Mouse (Mus musculus) kidney, postnatal 0 days (tissue): ENCODE results near the gene Prm1. TPM values are rescaled to one million over a fixed set of nuclear protein-coding genes. Genes with fewer than 3 reads are reported as not detected.

Experiments used
- ATAC-seq: fragments of 200-750 bp; cut with Nextera tagmentation; replicated peaks from 2 replicates; pipeline ENCODE4 v1.8.0; 2017; ENCODE audit warnings: low read depth, moderate number of reproducible peaks, moderate TSS enrichment, moderate library complexity; ENCODE audit not compliant: low FRiP score
- DNase-seq: peaks from one replicate; pipeline ENCODE4 v3.0.0-alpha.2; 2016; ENCODE audit warnings: low spot score
- H3K27ac ChIP-seq: fragments of 300-500 bp; sonication (generic); 2 replicates; pipeline ENCODE4 v1.5.1; 2014; ENCODE audit warnings: mild to moderate bottlenecking
- H3K27me3 ChIP-seq: fragments of 300-500 bp; sonication (generic); 2 replicates; pipeline ENCODE4 v1.6.1; 2014; ENCODE audit warnings: low read length, mixed read lengths; ENCODE audit not compliant: insufficient read depth
- H3K36me3 ChIP-seq: fragments of 300-500 bp; sonication (generic); 2 replicates; pipeline ENCODE4 v1.6.1; 2014; ENCODE audit warnings: low read length, mixed read lengths; ENCODE audit not compliant: insufficient read depth
- H3K4me1 ChIP-seq: fragments of 300-500 bp; sonication (generic); replicated peaks from 2 replicates; pipeline ENCODE4 v1.6.1; 2014; ENCODE audit warnings: antibody characterized with exemption, low read length, mixed read lengths; ENCODE audit not compliant: insufficient read depth
- H3K4me2 ChIP-seq: fragments of 300-500 bp; sonication (generic); 2 replicates; pipeline ENCODE4 v1.6.1; 2014; ENCODE audit warnings: mild to moderate bottlenecking, low read length, moderate library complexity, mixed read lengths
- H3K4me3 ChIP-seq: fragments of 300-500 bp; sonication (generic); replicated peaks from 2 replicates; pipeline ENCODE4 v1.5.1; 2014; ENCODE audit warnings: low read depth, low read length
- H3K9ac ChIP-seq: fragments of 300-500 bp; sonication (generic); 2 replicates; pipeline ENCODE4 v1.6.1; 2014; ENCODE audit warnings: low read depth, low read length
- H3K9me3 ChIP-seq: fragments of 300-500 bp; sonication (generic); replicated peaks from 2 replicates; pipeline ENCODE4 v1.6.1; 2016; ENCODE audit warnings: low read length, inconsistent platforms, mixed read lengths
- CTCF ChIP-seq: IDR thresholded peaks from 2 replicates; pipeline ENCODE4 v1.5.1; 2016; ENCODE audit warnings: antibody characterized with exemption, low read depth, mild to moderate bottlenecking, moderate library complexity
- WGBS: fragments of 180-500 bp; shearing (Covaris S2); extraction: QIAGEN DNeasy Blood & Tissue Kit; methylation state at CpG from one replicate; pipeline ENCODE4 v1.1.7; 2014; 5-methylcytosine and 5-hydroxymethylcytosine counted together
- polyA plus RNA-seq: library from polyadenylated mRNA; unstranded; fragments of >200 nt; fragmentation: Nextera tagmentation; extraction: Ambion mirVana; gene quantifications from 2 replicates; pipeline ENCODE4 v1.2.1, GENCODE M21; 2015

The Prm1 gene
- polyA plus RNA-seq, 1 experiment from 2014 or later, result not detected

GRCm38 (mm10) chr16:10788271-10788670 is 17.4 kb downstream of the Prm1 start, which contains the start of gene Tnp2:
Gene Tnp2, minus strand, starts transcription at chr16:10788660.
- H3K4me2 ChIP-seq, result no peak within 1 kb of the TSS
- H3K9me3 ChIP-seq, result no peaks in the 10 kb centered on the region
- no peaks in the 10 kb centered on the region for H3K36me3 ChIP-seq
- H3K4me3 ChIP-seq, result no peak within 1 kb of the TSS
- 42% methylated on average over 16 of the region's 16 CpGs for WGBS
- peaks cover 23% of the 10 kb centered on the region for H3K4me1 ChIP-seq
- H3K9ac ChIP-seq, result no peak within 1 kb of the TSS
- H3K27ac ChIP-seq, result no peak within 1 kb of the TSS
- no peaks in the 10 kb centered on the region for H3K27me3 ChIP-seq
- no peak for TF ChIP-seq CTCF
- ATAC-seq (no peak), DNase-seq (no peak)

DNA sequence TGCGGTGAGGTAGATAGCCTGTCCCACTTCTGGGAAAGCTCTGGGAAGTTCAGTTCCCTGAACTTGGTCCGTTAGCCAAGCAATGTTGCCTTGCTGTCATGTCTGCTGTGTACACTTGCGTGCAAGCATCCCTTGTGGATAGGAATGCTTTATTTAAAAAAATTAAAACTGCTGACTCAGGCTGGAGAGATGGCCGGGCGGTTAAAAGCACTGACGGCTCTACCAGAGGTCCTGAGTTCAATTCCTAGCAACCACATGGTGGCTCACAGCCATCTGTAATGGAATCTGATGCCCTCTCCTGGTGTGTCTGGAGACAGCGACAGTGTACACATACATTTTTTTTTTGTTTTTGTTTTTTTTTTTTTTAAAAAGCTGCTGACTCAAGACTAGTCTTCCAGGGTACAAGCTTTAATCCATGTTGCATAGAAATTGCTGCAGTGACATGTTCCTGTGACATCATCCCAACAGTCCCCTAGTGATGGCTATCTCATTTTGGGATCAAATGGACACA is 18.0 kb downstream of the Prm1 start:
- Histone ChIP-seq H3K27me3 (no peaks in the 10 kb centered on the region), H3K4me1 (peaks cover 28% of the 10 kb centered on the region), H3K27ac (no peak overlapping the region), H3K36me3 (no peaks in the 10 kb centered on the region), H3K9me3 (no peaks in the 10 kb centered on the region), H3K4me2 (no peak overlapping the region), H3K9ac (no peak overlapping the region), H3K4me3 (no peak overlapping the region)
- 69% methylated on average over 7 of the region's 7 CpGs for WGBS
- DNase-seq (no peak), ATAC-seq (no peak)
- peak; percentile 37; the same call in 1 of the 2 replicates for TF ChIP-seq CTCF

- H3K9ac ChIP-seq, result no peak overlapping the region
- H3K4me1 ChIP-seq, result peaks cover 32% of the 10 kb centered on the region
- H3K27me3 ChIP-seq, result no peaks in the 10 kb centered on the region
- 0 out of 2 replicates have a peak overlapping the region, but pooled peaks have one; percentile 85 for H3K4me2 ChIP-seq
- no peak overlapping the region for H3K4me3 ChIP-seq
- WGBS, result 56% methylated on average over 4 of the region's 4 CpGs
- H3K36me3 ChIP-seq, result no peaks in the 10 kb centered on the region
- TF ChIP-seq CTCF, result no peak
- H3K27ac ChIP-seq, result peak overlapping the region; percentile 96; the same call in 1 of the 2 replicates
- H3K9me3 ChIP-seq, result no peaks in the 10 kb centered on the region
- DNase-seq (no peak), ATAC-seq (no peak)
These were observed 18.7 kb downstream of the Prm1 start for GRCm38 (mm10) chr16:10786782-10787547.

- Histone ChIP-seq H3K27me3 (no peaks in the 10 kb centered on the region), H3K4me1 (peaks cover 32% of the 10 kb centered on the region)
These were observed 19.4 kb downstream of the Prm1 start for GRCm38 (mm10) chr16:10786288-10786687.

GRCm38 (mm10) chr16:10785371-10786231 is 20.0 kb downstream of the Prm1 start, which contains the start of gene Socs1:
Gene Socs1, minus strand, starts transcription at chr16:10785536.
- peak; percentile 84 for ATAC-seq
- peak; percentile 98 for DNase-seq
- H3K4me3 ChIP-seq, result peak within 1 kb of the TSS; percentile 52
- no peaks in the 10 kb centered on the region for H3K36me3 ChIP-seq
- no peaks in the 10 kb centered on the region for H3K9me3 ChIP-seq
- H3K27me3 ChIP-seq, result no peaks in the 10 kb centered on the region
- peaks cover 32% of the 10 kb centered on the region for H3K4me1 ChIP-seq
- no peak for TF ChIP-seq CTCF
- peak within 1 kb of the TSS; percentile 67 for H3K9ac ChIP-seq
- peak within 1 kb of the TSS; percentile 85 for H3K4me2 ChIP-seq
- under 1% methylated on average over 58 of the region's 59 CpGs for WGBS
- peak within 1 kb of the TSS; percentile 96 for H3K27ac ChIP-seq

More at GRCm38 (mm10) chr16:10786288-10786687, 19.4 kb downstream of the Prm1 start:
- peak overlapping the region; percentile 52 for H3K4me3 ChIP-seq
- peak overlapping the region; percentile 96 for H3K27ac ChIP-seq
- TF ChIP-seq CTCF, result peak; percentile 86
- H3K36me3 ChIP-seq, result no peaks in the 10 kb centered on the region
- DNase-seq (peak; percentile 96), ATAC-seq (peak; percentile 30)
- H3K9ac ChIP-seq, result peak overlapping the region; percentile 67
- no peaks in the 10 kb centered on the region for H3K9me3 ChIP-seq
- peak overlapping the region; percentile 85 for H3K4me2 ChIP-seq
- WGBS, result 1% methylated on average over 9 of the region's 9 CpGs

GRCm38 (mm10) chr16:10784793-10785370 is 20.8 kb downstream of the Prm1 start:
- Histone ChIP-seq H3K4me1 (peaks cover 32% of the 10 kb centered on the region), H3K36me3 (no peaks in the 10 kb centered on the region), H3K27me3 (no peaks in the 10 kb centered on the region), H3K4me3 (peak overlapping the region; percentile 52), H3K9me3 (no peaks in the 10 kb centered on the region), H3K27ac (peak overlapping the region; percentile 96), H3K4me2 (peak overlapping the region; percentile 85), H3K9ac (peak overlapping the region; percentile 67)
- TF ChIP-seq CTCF, result peak; percentile 87
- WGBS, result under 1% methylated on average over 54 of the region's 55 CpGs
- DNase-seq, result peak; percentile 95
- peak; percentile 72 for ATAC-seq
